Mouse (Mus musculus) B cell, adult 2 months (primary cell): Measurements from ENCODE around the gene Gm48551.
A peak's percentile ranks its signal among the peaks of the same experiment; 100 is the strongest.

Experiments
- DNase-seq, 2 experiments: peaks; one replicate each; pipeline ENCODE4 v3.0.0; 2022

Gene Gm48551

DNA sequence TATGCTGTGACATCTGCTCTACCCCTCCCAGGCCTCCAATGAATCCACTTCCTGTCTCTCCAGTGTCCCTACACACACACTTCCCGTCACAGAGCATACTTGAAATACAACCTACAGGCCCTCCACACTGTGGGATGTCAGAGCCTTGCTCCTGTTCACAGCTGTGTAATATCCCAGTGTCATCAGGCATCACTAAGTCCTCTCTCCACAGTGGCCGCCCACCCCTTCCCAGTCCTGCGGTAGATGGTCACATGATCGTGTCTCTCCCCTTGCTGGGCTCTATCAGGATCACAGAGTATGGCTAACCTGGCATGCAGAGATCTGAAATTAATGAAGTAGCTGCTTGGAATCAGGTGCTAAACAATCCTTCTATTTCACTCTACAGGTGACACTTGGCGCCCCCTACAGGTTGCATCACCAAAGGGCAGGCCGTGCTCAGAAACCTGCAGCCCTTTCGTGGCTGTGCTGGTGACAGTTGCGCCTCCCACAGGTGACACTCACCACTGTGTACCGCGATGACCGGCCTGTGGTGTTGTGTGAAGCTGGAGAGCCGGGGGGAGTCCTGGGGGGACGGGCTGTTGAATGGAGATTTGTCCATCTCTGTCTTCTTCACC lies 21.4 kb downstream of the Gm48551 start:
- peak; percentile 85 to 86 for DNase-seq

DNA sequence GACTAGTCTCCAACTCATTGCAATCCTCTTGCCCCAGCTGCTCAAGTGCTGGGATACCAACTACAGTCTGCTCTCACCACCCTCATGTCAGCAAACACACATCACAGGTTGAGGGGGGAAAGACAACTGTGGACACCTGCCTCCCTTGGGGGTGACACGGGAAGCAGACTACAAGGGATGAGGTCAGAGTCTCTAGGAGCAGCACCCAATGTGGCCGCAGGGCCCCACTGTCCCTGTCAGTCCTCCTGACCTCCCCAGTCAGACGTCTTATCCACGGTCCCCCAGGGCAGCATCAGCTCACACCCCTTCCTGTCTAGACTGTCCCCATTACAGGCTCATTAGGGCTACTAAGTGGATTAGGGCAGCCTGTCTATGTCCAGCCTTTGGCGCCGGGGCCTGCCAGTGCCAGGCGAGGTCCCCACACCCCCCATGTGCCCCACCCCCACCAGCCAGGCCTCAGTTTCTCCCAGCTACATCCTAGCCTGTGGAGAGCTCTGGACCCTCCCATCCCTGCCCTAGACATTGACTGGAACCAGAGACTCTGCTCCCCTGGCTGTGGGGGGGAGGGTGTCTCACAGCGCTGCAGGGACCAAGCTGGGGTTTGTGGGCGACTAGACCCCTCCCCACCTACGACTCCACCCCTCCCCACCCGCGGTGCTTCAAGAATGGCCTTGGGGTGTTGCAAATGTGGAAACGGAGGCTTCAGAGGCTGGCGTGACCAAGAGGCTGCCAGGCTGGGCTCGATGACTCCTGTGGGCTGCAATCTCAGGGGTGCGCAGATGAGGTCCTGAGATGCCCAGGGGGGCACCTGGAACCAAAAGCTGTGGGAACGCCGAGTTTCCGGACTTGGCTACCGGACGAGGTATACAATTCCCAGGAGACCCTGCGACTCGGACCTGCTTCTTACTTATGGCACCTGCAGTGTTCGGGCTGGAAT lies 22.5 kb downstream of the Gm48551 start:
- DNase-seq = no peak

DNA sequence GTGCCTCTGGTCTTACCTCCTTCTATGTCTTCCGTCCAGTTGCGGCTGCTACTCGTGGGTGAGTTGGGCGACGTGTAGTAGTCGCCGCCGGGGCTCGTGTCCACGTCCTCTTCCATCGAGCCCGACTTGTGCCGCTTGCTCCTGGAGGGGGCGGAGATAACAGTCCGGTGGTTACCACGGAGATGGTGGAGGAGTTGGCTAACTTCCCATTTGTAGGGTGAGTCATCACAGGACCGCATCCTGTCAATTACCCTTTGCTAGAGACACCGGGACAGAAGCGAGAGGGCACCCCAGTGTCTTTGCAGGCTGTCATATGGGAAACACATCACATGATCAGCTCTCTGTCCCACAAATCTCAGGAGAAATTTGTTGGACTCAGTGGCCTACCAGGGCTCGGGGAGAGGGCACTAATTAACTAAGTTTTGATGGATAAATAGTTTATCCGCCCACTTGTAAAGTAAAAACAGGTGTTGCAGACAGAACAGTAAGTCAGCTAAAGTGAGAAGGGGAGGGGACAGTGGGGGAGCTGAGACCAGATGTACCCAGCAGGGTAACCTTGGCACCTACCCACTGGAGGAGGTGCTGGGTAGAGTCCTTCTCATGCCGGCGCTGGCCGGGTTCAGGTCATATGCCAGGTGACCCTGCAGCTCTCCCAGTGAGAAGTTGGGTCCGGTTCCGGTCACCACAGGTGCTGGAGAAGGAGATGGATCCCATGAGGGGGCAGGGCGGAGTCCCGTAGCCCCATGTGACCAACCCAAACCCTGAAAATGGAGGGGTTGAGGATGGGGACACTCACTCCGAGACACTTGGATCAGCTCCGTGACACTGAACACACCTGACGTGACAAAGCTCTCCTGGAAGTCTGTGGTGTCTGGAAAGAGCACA lies 23.5 kb downstream of the Gm48551 start:
- DNase-seq = peak; percentile 72 to 76

DNA sequence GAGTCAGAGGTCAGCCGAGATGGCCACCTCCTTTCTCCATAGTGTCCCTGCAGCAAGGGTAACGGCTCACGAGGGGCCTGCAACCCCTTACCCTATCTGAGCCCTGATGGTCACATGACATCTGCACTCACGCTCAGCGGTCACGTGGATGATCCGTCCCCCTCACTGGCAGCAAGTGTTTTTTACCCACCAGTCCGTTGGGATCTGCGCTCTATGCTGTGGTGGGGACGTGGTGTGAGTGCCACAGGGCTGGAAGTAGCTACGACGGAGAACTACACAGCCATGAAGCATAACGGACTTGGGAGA lies 24.1 kb downstream of the Gm48551 start:
- no peak for DNase-seq

DNA sequence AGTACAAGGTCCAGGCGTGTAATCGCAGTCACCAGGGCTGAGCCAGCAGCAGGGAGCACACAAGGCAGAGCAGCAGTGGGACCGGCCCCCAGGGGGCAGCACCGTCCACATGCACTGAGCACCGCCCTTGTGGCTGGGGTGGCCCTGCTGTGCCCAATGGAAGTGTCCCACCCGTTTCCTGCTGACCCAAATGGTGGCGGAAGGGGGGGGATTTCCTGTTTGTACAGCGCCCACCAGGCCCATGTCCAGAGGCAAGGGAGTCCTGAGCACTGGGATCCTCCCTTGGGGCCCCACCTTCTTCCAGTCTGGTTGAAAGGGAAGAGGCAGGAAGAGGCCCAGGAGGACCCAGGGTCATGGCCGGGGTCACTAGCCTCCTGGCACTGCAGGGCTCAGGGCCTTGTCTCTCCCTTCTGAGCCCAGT lies 24.6 kb downstream of the Gm48551 start:
- peak; percentile 82 to 84 for DNase-seq

DNA sequence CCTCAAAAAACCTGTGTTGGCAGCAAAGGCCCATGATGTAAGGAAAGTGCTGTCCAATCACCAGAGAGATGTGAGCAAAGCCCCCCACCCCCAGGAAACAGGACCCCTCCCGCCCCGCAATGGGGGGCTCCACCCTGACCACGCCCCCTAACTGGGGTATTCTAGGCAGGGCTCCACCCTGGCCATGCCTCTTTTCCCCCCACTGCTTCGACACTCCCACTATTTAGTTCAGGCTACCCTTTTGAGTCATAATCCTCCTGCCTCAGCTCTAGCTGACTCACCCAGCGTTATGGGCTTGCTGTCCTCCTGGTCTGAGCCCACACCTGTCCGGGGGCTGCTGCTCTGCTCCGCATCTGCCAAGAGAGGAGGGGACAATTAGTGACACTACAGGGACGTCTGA lies 25.1 kb downstream of the Gm48551 start:
- DNase-seq = no peak

DNA sequence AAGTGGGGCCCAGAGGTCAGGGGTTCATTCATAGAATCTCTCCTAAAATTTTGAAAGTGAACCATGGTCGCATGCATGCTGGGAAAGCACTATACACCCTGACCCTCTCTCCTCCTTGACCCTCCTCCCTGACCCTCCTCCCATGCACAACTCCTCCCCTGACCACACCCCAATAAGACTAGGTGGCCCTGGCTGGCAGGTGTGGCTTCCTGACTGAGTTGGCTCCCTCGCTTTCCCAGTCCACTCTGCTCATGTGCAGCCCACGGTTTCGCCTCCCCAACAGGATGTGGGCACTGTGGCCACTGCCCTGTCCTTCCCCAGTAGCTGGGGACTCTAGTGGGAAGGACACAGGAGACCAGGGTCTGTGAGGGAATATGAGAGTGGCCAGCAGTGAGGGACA lies 26.1 kb downstream of the Gm48551 start:
- no peak for DNase-seq

DNA sequence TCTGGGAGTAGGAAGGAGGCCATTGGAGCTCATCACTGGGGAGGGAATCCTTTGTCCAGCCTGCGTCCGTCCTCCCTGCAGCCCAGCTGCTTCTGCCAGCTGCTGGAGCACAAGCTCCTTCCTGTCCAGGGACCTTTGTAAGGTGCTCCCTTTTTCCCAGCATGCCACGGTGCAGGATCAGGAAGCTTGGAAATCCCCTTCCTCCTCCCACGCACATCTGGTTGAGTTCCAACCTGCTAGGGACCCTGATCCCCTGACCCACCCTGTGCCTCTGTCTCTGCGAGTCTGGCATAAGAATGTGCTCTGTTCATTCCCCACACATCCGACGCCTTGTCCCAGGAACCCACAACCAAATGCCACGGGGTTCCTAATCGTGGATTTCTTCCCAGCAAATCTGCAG lies 26.7 kb downstream of the Gm48551 start:
- no peak for DNase-seq

DNA sequence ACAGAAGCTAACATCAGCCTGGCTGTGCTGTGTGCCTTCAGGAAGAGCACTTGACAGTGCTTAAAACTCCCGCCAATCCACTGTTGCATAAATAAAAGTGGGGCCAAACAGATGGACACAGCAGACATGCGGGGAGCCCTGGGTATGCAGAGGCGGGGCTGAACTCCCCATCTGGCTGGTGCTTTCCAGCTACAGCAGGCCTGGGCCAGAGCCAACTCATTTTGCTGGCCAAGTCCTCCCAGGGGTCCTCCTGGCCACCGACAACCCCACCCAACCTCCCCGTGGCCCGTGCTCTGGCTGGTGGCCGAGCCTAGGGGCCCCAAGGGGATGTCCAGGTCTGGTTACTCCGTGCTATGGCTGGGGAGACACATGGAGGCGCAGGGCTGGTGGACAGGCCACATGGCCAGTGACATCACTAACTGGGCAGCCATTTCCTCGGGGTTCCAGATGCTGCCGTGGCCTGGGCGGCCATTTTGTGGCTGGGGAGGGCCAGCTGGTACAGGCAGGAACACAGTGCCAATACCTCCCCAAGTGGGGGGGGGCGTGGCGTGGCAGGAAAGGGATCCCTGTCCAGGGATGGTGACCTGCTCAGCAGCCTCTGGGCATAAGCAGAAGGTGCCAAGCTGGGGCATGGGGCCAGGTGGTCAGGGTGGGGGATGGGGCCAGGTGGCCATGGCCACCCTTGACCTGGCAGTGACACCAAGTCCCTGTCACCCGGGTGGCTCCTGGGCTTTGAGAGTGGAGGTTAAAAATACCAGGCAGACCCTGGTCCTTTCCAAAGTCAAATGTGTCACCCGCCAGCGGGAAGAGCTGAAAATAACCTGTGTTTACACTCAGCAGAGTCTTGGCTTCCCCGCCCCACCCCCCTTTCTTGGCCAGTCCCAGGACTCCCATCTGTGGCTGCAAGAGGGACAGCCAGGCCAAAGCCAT lies 27.5 kb downstream of the Gm48551 start:
- no peak for DNase-seq

DNA sequence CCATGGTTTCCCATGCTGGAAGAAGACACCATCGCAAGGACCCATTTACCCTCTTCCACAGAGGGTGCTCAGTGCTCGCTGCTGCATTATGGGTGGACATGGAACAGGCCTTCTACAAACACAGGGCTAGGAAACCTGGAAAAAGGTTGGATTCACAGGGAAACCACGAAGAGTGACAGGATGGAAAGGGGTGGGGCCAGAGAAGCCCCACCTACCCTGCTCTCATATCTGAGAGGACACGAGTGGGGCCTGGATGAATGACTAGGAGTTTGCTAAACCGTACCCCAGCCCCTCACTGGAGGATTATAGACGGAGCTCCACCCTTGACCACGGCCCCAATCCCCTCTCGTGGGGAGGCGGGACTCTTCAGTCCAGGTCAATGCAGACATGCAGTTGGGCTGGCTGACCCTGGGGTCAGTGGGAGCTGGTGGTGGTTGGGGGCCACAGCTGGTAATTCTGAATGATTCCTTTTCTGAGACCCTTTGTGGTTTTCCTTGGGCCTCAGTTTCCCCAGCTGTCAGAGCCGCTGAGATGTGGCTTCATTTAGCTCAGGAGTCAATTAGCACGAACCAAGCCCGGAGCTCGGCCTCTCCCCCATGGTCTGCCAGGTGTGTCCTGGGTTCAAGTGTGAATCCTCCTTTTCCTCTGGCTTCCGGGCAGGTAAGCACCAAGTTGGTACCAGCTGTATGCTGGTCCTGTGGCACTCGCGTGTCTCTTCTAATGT lies 28.5 kb downstream of the Gm48551 start:
- no peak for DNase-seq

DNA sequence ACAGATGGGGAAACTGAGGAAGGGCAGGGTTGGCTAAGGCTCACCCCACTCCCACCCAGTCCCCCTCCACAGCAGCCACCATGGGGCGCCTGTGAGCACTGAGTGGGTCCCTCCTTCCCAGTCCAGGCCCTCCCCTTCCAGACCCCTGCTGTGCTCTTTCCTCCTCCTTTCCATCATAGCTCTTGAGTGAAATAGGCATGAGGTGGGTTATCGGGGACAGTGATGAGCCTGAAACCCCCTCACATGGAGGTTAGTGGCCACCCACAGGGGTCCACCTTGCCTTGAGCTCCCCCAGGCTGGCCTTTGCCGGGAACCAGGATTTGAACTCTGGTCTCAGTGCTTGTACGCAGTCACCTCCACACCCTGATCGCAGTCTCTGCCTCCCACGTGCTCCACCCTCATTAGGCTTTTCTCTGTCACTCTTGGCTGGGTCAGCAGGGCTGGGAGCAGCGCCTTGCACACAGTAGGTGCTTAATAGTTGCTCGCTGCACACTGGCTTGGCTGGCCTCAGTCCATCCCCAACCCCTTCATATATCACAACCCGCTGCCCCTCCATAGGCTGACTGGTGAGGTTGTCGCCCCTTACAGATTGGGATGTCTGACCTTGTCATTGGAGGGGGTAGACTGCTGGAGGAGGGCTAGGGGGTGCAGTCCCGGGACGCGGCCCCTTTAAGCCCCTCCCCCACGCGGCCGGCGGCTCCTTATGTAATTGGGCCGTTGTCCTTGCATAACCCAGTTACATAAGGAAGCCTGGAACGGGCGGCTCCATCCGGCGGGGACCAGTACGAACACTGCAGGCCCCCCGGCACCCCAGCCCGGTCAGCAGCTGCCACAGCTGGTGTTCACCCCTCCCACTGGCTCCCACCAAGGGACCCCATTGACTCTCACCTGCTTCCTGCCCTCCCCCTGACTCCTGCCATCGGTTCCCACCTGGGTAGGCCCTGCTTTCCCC lies 29.3 kb downstream of the Gm48551 start:
- no peak for DNase-seq

DNA sequence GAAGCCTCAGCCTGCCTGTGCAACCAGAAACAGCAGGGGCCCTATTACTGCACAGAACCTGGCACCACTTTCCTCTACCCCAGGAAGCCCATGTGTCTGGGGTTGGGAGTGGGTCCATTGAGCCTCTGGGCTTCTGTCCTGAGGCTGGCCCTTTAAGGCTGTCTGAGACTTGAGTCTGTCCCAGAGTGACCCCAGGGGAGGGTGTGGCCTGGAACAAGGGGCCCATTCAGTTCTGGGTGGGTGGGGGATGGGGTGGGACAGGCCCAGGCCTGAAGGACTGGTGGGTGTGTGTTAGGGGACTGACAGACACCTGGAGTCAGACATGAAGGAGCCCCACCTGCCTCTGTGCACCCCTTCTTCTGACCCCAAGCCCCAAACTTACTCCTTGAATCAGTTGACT lies 30.4 kb downstream of the Gm48551 start:
- no peak for DNase-seq

DNA sequence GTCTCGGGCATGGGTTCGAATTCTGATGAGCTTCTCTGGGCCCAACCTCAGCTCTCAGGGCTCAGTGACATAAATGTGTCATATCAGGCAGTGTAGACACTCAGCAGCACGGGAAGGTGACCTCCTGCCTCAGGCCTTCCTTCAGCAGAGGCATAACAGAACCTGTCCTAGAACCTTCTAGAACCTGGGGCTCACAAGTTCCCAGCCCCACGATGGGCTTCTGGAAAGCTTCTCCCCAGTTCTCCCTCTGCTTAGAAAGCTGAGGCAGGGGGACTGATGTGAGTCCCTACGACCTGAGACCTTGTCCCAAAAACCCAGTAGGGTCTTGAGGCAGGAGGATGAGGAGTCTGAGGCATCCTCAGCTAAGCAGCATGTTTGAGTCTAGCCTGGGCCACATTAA lies 30.9 kb downstream of the Gm48551 start:
- no peak for DNase-seq

DNA sequence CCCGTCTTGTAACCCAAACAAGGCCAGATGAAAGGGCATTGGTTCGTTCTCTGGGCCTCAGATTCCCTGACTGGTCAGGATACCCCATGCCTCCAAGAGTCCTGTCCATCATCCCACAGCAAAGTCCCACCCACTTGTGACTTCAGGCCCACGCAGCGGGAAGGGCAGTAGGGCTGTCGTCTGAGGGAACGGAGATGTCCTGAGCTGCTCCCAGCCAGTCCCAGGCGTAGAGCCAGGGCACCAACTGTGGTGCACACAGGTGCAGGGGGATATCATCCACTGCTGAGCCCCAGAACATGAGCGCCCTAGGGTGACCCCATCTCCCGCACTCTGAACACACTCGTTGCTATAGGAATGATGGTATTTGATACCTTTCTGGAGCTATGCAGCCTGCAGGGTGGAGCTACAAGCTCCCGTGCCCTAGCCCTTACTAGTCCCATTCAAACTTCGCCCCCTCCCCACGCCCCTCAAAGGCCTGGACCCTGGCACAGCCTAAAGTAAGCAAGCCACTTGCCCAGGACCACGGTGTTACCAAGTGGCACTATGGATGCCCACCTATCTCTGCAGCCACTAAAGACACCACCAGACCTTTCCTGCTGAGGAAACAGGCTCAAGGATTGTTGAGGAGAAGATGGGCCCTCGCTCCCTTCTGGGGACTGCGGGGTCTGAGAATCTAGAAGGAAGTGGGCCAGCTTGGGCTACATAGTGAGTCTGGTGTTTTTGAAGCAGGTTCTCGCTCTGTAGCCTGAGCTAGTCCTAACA lies 31.5 kb downstream of the Gm48551 start:
- no peak for DNase-seq

DNA sequence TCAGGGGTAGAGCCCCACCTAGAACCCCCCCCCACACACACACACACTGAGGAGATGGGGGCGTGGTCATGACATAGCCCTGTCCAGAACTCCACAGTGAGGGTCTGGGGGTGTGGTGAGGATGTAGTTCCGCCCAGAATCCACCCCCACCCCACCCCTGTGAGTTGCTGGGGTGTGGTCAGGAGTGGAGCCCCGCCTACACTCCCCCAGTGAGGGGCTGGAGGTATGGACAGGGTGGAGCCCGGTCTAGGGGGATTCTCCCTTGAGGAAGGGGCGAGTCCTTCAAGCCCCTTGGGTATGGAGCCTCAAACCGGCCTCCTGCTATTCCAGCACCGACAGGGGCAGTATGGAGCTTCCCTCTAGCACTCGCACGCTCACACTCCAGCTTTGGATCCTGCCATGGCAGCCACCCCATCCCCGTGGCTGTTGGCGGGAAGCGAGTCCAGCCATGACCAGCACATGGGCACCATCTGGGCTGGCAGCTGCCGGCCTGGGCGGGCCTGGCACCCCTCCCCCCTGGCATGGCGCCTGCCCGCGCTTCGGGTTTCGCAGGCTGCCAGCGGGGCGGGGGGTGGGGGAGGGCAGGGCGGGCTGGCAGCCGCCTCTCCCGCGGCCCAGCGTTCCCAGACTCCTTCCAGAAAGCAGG lies 32.4 kb downstream of the Gm48551 start:
- no peak for DNase-seq

DNA sequence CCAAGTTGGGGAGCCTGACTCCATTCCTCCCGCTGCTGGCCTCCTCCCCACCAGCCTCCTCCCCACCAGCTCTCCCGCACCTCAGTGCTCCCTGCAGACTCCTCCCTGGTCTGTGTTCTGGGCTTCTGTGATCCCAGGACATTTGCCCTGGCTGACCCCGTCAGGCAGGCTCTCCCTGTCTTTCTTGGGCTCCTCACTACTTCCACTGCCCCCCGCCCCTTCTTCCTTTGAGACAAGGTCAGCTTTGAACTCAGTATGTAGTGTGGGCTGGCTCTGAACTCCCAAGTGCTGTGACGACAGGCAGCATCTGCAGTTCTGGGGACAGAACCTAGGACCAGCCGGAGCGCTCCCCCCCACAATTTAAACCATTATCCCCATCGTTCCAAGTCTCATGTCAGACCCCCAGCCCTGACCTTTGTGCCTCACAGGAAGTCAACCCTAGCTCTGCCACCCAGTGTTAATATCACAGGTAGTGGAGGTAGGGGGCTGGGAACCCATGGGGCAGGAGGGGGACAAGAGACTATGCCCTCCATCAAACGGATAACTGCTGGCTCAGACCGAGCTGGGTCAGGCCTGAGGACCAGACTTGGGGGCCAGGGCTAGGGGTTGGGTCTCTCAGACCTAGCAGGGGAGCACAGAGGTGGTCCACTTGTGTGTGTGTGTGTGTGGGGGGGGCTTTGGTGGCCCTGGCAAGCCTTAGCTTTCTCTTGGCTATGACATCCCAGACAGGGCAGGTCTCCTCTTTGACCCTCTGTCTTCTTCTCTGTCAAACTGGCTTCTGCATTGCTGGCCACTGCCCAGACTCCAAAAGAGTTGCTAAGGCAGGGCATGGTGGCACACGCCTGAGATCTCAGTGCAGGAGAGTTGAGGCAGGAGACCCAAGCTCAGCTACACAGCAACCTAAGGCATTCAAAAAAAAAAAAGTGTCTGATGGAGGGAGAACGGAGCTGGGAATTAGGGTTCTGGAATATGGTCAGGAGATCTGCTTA lies 33.3 kb downstream of the Gm48551 start:
- no peak for DNase-seq

DNA sequence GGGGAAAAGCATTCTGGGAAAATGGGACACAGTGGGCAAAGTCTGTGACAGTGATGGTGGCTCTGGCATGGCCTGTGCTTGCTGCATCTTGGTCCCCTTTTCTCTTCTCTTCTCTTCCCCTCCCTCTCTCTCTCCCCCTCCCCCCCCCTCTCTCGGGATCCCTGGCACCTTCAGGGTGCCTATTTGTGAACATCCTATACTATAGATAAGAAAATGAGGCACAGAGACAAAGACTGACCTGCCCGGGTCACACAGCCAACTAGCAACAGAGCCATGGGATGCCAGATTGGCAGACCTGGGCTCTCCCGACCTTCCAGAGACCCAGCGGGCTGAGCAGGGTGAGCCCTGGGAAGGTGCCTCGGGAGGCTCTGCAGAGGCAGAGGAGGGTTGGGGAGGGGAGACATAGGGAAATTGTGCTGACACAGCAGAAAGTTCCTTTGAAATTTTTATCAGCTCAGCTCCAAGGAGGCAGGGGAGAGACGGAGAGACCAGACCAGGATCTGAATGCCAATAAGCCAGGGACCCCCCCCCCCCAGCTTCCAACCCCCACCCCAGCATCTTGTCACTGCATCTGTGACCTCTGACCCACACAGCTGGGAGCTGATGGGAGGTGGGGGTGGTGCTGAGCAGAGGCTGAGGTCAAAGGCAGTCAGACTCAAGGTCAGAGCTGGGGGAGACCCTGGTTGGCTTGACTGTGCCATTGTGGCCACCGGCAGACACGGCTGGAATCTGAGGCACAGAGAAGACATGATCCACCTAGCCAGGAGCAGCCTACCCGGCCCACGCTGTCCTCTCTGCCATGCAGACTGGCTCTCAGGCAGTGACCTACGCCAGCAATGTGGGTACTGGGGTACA lies 34.2 kb downstream of the Gm48551 start:
- DNase-seq = no peak
